Mouse (Mus musculus): Measurements from ENCODE around the gene Trim14. TPM values are rescaled to one million over a fixed set of nuclear protein-coding genes. Genes with fewer than 3 reads are reported as not detected.

The Trim14 gene
- polyA plus RNA-seq, 1 experiment from 2014 or later = 3.1 TPM

GRCm38 (mm10) chr4:46568169-46568568, 32.2 kb upstream of the Trim14 start:
- DNase-seq (no peak), ATAC-seq (ENCODE audit: insufficient read depth) (no peak)
- 89% methylated on average over 8 of the region's 8 CpGs for WGBS

GRCm38 (mm10) chr4:46566931-46567671, 31.2 kb upstream of the Trim14 start:
- Histone ChIP-seq H3K4me3 (ENCODE audit: low read depth, low read length) (no peak overlapping the region), H3K4me1 (ENCODE audit: insufficient read depth) (no peaks in the 10 kb centered on the region), H3K27ac (ENCODE audit: low read depth) (no peak overlapping the region), H3K36me3 (ENCODE audit: insufficient read depth) (no peaks in the 10 kb centered on the region), H3K9me3 (ENCODE audit: low read depth, low read length) (no peaks in the 10 kb centered on the region), H3K4me2 (no peak overlapping the region), H3K27me3 (ENCODE audit: insufficient read depth, low read length) (no peaks in the 10 kb centered on the region), H3K9ac (no peak overlapping the region)
- TF ChIP-seq CTCF (IDR thresholded peaks at IDR 0.05; ENCODE audit: low read depth) = no peak
- WGBS = 70% methylated on average over 8 of the region's 8 CpGs
- DNase-seq (no peak), ATAC-seq (ENCODE audit: insufficient read depth) (no peak)

More at GRCm38 (mm10) chr4:46568169-46568568, 32.2 kb upstream of the Trim14 start:
- H3K36me3 ChIP-seq (ENCODE audit: insufficient read depth) = no peaks in the 10 kb centered on the region
- H3K27me3 ChIP-seq (ENCODE audit: insufficient read depth, low read length) = no peaks in the 10 kb centered on the region
- no peak overlapping the region for H3K27ac ChIP-seq (ENCODE audit: low read depth)
- H3K9ac ChIP-seq = no peak overlapping the region
- H3K4me2 ChIP-seq = no peak overlapping the region
- H3K9me3 ChIP-seq (ENCODE audit: low read depth, low read length) = no peaks in the 10 kb centered on the region
- no peak overlapping the region for H3K4me3 ChIP-seq (ENCODE audit: low read depth, low read length)
- H3K4me1 ChIP-seq (ENCODE audit: insufficient read depth) = no peaks in the 10 kb centered on the region
- TF ChIP-seq CTCF (IDR thresholded peaks at IDR 0.05; ENCODE audit: low read depth) = no peak

GRCm38 (mm10) chr4:46565393-46565955, 29.5 kb upstream of the Trim14 start:
- H3K4me3 ChIP-seq (ENCODE audit: low read depth, low read length) = no peak overlapping the region
- no peaks in the 10 kb centered on the region for H3K36me3 ChIP-seq (ENCODE audit: insufficient read depth)
- no peak overlapping the region for H3K27ac ChIP-seq (ENCODE audit: low read depth)
- H3K4me1 ChIP-seq (ENCODE audit: insufficient read depth) = no peaks in the 10 kb centered on the region
- H3K27me3 ChIP-seq (ENCODE audit: insufficient read depth, low read length) = no peaks in the 10 kb centered on the region
- no peak for ATAC-seq (ENCODE audit: insufficient read depth)
- 92% methylated on average over 4 of the region's 4 CpGs for WGBS
- TF ChIP-seq CTCF (IDR thresholded peaks at IDR 0.05; ENCODE audit: low read depth) = no peak
- DNase-seq = no peak
- no peak overlapping the region for H3K9ac ChIP-seq
- no peaks in the 10 kb centered on the region for H3K9me3 ChIP-seq (ENCODE audit: low read depth, low read length)
- no peak overlapping the region for H3K4me2 ChIP-seq

GRCm38 (mm10) chr4:46564247-46564646, 28.3 kb upstream of the Trim14 start:
- H3K4me1 ChIP-seq (ENCODE audit: insufficient read depth) = no peaks in the 10 kb centered on the region
- TF ChIP-seq CTCF (IDR thresholded peaks at IDR 0.05; ENCODE audit: low read depth) = no peak

GRCm38 (mm10) chr4:46563847-46564246, 27.9 kb upstream of the Trim14 start:
- ATAC-seq (ENCODE audit: insufficient read depth) = no peak

More at GRCm38 (mm10) chr4:46564247-46564646, 28.3 kb upstream of the Trim14 start:
- no peak for ATAC-seq (ENCODE audit: insufficient read depth)
- H3K4me2 ChIP-seq = no peak overlapping the region
- DNase-seq = no peak
- no peaks in the 10 kb centered on the region for H3K36me3 ChIP-seq (ENCODE audit: insufficient read depth)
- no peak overlapping the region for H3K9ac ChIP-seq
- H3K27me3 ChIP-seq (ENCODE audit: insufficient read depth, low read length) = no peaks in the 10 kb centered on the region
- no peaks in the 10 kb centered on the region for H3K9me3 ChIP-seq (ENCODE audit: low read depth, low read length)
- no peak overlapping the region for H3K4me3 ChIP-seq (ENCODE audit: low read depth, low read length)
- no peak overlapping the region for H3K27ac ChIP-seq (ENCODE audit: low read depth)
- 83% methylated on average over 4 of the region's 4 CpGs for WGBS

GRCm38 (mm10) chr4:46562841-46563240, 26.9 kb upstream of the Trim14 start:
- H3K4me3 ChIP-seq (ENCODE audit: low read depth, low read length) = no peak overlapping the region
- no peak overlapping the region for H3K27ac ChIP-seq (ENCODE audit: low read depth)
- ATAC-seq (ENCODE audit: insufficient read depth) (no peak), DNase-seq (no peak)
- no peaks in the 10 kb centered on the region for H3K36me3 ChIP-seq (ENCODE audit: insufficient read depth)
- WGBS = 94% methylated on average over 14 of the region's 14 CpGs
- H3K27me3 ChIP-seq (ENCODE audit: insufficient read depth, low read length) = no peaks in the 10 kb centered on the region
- TF ChIP-seq CTCF (IDR thresholded peaks at IDR 0.05; ENCODE audit: low read depth) = no peak
- H3K9ac ChIP-seq = no peak overlapping the region
- H3K9me3 ChIP-seq (ENCODE audit: low read depth, low read length) = no peaks in the 10 kb centered on the region
- no peaks in the 10 kb centered on the region for H3K4me1 ChIP-seq (ENCODE audit: insufficient read depth)
- no peak overlapping the region for H3K4me2 ChIP-seq

More at GRCm38 (mm10) chr4:46563847-46564246, 27.9 kb upstream of the Trim14 start:
- Histone ChIP-seq H3K4me2 (no peak overlapping the region), H3K4me3 (ENCODE audit: low read depth, low read length) (no peak overlapping the region), H3K9ac (no peak overlapping the region), H3K27ac (ENCODE audit: low read depth) (no peak overlapping the region), H3K27me3 (ENCODE audit: insufficient read depth, low read length) (no peaks in the 10 kb centered on the region), H3K9me3 (ENCODE audit: low read depth, low read length) (no peaks in the 10 kb centered on the region), H3K36me3 (ENCODE audit: insufficient read depth) (no peaks in the 10 kb centered on the region), H3K4me1 (ENCODE audit: insufficient read depth) (no peaks in the 10 kb centered on the region)
- no peak for TF ChIP-seq CTCF (IDR thresholded peaks at IDR 0.05; ENCODE audit: low read depth)
- DNase-seq = peak; percentile 27
- 66% methylated on average over 10 of the region's 10 CpGs for WGBS

- ATAC-seq (ENCODE audit: insufficient read depth) = no peak
Observed at GRCm38 (mm10) chr4:46562037-46562436, 26.1 kb upstream of the Trim14 start.

More at GRCm38 (mm10) chr4:46562037-46562436, 26.1 kb upstream of the Trim14 start:
- no peak for DNase-seq
- Histone ChIP-seq H3K36me3 (ENCODE audit: insufficient read depth) (no peaks in the 10 kb centered on the region), H3K27me3 (ENCODE audit: insufficient read depth, low read length) (no peaks in the 10 kb centered on the region), H3K4me1 (ENCODE audit: insufficient read depth) (no peaks in the 10 kb centered on the region), H3K27ac (ENCODE audit: low read depth) (no peak overlapping the region), H3K9ac (no peak overlapping the region), H3K9me3 (ENCODE audit: low read depth, low read length) (no peaks in the 10 kb centered on the region), H3K4me3 (ENCODE audit: low read depth, low read length) (no peak overlapping the region), H3K4me2 (no peak overlapping the region)
- TF ChIP-seq CTCF (IDR thresholded peaks at IDR 0.05; ENCODE audit: low read depth) = no peak
- 67% methylated on average over 5 of the region's 5 CpGs for WGBS

All from lung, embryonic 14.5 days (tissue).